In genomic region chr7:25145896-25146295, GRCm38 (mm10) we compare ENCODE assay signal across 10 mouse cellular contexts. TPM values are rescaled to one million over a fixed set of nuclear protein-coding genes. Genes with fewer than 3 reads are reported as not detected.
DNase-seq lines count a peak whose midpoint lies in the region; ATAC-seq and TF ChIP-seq lines count a peak whose summit lies in the region.
"Had no signal": no experiment of that assay in that cellular context is flagged by ENCODE, and none has a peak within 500 bp of the region (broad histone marks: within the 10 kb centered on the region; RNA-seq: fewer than 3 reads in every experiment).

No protein-coding gene starts in this region.

- 9% methylated on average over 10 of the region's 10 CpGs for WGBS in forebrain, embryonic 11.5 days
- 11% methylated on average over 10 of the region's 10 CpGs for WGBS in forebrain, postnatal 0 days
- 7% methylated on average over 10 of the region's 10 CpGs for WGBS in midbrain, embryonic 10.5 days
- 13% methylated on average over 10 of the region's 10 CpGs for WGBS in midbrain, postnatal 0 days

- no peak for ATAC-seq in forebrain, embryonic 11.5 days (replicated peaks; ENCODE audit: low FRiP score)
- no peak for ATAC-seq in forebrain, postnatal 0 days
- no peak for ATAC-seq in midbrain, postnatal 0 days (ENCODE audit: low FRiP score)
- ATAC-seq: forebrain, embryonic 16.5 days had no signal

- H3K9me3 ChIP-seq in forebrain, embryonic 11.5 days (ENCODE audit: control insufficient read depth, low read length), result no peaks in the 10 kb centered on the region
- H3K9me3 ChIP-seq in forebrain, postnatal 0 days (ENCODE audit: low read length), result no peaks in the 10 kb centered on the region
- H3K9me3 ChIP-seq in midbrain, embryonic 10.5 days (replicated peaks), result no peaks in the 10 kb centered on the region
- H3K9me3 ChIP-seq in midbrain, postnatal 0 days (ENCODE audit: low read length), result no peaks in the 10 kb centered on the region

- H3K9ac ChIP-seq in forebrain, embryonic 11.5 days (ENCODE audit: low read length), result no peak overlapping the region
- H3K9ac ChIP-seq in forebrain, postnatal 0 days, result no peak overlapping the region
- H3K9ac ChIP-seq in midbrain, postnatal 0 days (replicated peaks; ENCODE audit: low read length, poor library complexity, severe bottlenecking), result no peak overlapping the region

- peak; percentile 76 for DNase-seq in forebrain, embryonic 11.5 days (ENCODE audit: low spot score)
- no peak for DNase-seq in forebrain, postnatal 0 days
- peak; percentile 63 for DNase-seq in midbrain, embryonic 10.5 days (ENCODE audit: low spot score)
- no peak for DNase-seq in midbrain, postnatal 0 days (ENCODE audit: low spot score)
- DNase-seq in embryo, embryonic 11 days, result peak; percentile 74
- peak; percentile 52 for DNase-seq in naive thymus-derived CD4-positive, alpha-beta T cell, adult 2 months (ENCODE audit: low read depth)
- no peak for DNase-seq in cerebellum, postnatal 36 days
- no peak for DNase-seq in urinary bladder, postnatal 10 days (ENCODE audit: low spot score)

- no peak overlapping the region for H3K27ac ChIP-seq in forebrain, embryonic 11.5 days (ENCODE audit: low read depth, low read length)
- H3K27ac ChIP-seq in forebrain, postnatal 0 days (ENCODE audit: low read depth, low read length), result no peak overlapping the region
- H3K27ac ChIP-seq in midbrain, embryonic 10.5 days (replicated peaks), result no peak overlapping the region
- no peak overlapping the region for H3K27ac ChIP-seq in midbrain, postnatal 0 days (ENCODE audit: low read depth, low read length)
- H3K27ac ChIP-seq: macrophage had no signal

- no peaks in the 10 kb centered on the region for H3K27me3 ChIP-seq in forebrain, embryonic 11.5 days (ENCODE audit: control insufficient read depth, insufficient read depth, low read length)
- H3K27me3 ChIP-seq in forebrain, postnatal 0 days (ENCODE audit: insufficient read depth, low read length), result no peaks in the 10 kb centered on the region
- H3K27me3 ChIP-seq in midbrain, embryonic 10.5 days (ENCODE audit: low read depth, poor library complexity, severe bottlenecking), result peaks cover 66% of the 10 kb centered on the region
- H3K27me3 ChIP-seq in midbrain, postnatal 0 days (ENCODE audit: insufficient read depth, low read length), result no peaks in the 10 kb centered on the region

- H3K4me1 ChIP-seq in forebrain, embryonic 11.5 days (replicated peaks; ENCODE audit: control insufficient read depth, insufficient read depth, low read length), result peaks cover 13% of the 10 kb centered on the region
- peaks cover 4% of the 10 kb centered on the region; the same call in 1 of the 2 replicates for H3K4me1 ChIP-seq in forebrain, postnatal 0 days (ENCODE audit: insufficient read depth)
- peaks cover 37% of the 10 kb centered on the region for H3K4me1 ChIP-seq in midbrain, embryonic 10.5 days
- H3K4me1 ChIP-seq in midbrain, postnatal 0 days (ENCODE audit: insufficient read depth, low read length), result peaks cover 10% of the 10 kb centered on the region

- no peak for TF ChIP-seq CTCF in forebrain, postnatal 0 days (IDR thresholded peaks at IDR 0.05; ENCODE audit: low read depth)
- TF ChIP-seq CTCF in midbrain, postnatal 0 days (IDR thresholded peaks at IDR 0.05), result no peak

- H3K36me3 ChIP-seq in forebrain, embryonic 11.5 days (ENCODE audit: control insufficient read depth, insufficient read depth, low read length), result no peaks in the 10 kb centered on the region
- peaks cover 4% of the 10 kb centered on the region; the same call in 1 of the 2 replicates for H3K36me3 ChIP-seq in forebrain, postnatal 0 days (ENCODE audit: insufficient read depth)
- H3K36me3 ChIP-seq in midbrain, embryonic 10.5 days, result no peaks in the 10 kb centered on the region
- H3K36me3 ChIP-seq in midbrain, postnatal 0 days (ENCODE audit: insufficient read depth, low read length), result no peaks in the 10 kb centered on the region; the same call in 1 of the 2 replicates

- H3K4me2 ChIP-seq in forebrain, embryonic 11.5 days (ENCODE audit: low read depth, low read length, severe bottlenecking), result no peak overlapping the region
- no peak overlapping the region for H3K4me2 ChIP-seq in forebrain, postnatal 0 days (ENCODE audit: low read depth)
- no peak overlapping the region for H3K4me2 ChIP-seq in midbrain, postnatal 0 days (ENCODE audit: low read depth, low read length, poor library complexity, severe bottlenecking)

- H3K4me3 ChIP-seq in forebrain, embryonic 11.5 days (ENCODE audit: low read depth, low read length), result no peak overlapping the region
- H3K4me3 ChIP-seq in forebrain, postnatal 0 days (ENCODE audit: low read depth, low read length), result no peak overlapping the region
- no peak overlapping the region for H3K4me3 ChIP-seq in midbrain, embryonic 10.5 days
- H3K4me3 ChIP-seq in midbrain, postnatal 0 days (ENCODE audit: low read depth, low read length), result no peak overlapping the region

RNA-seq across cellular contexts. Expression of gene Pou2f2, which starts 33.6 kb away (rescaled TPM):
- polyA plus RNA-seq in forebrain, embryonic 11.5 days (2014; fragmentation: Nextera tagmentation; extraction: Ambion mirVana), result 16.8 and 19.9 TPM in 2 replicates
- 5.8 and 6.0 TPM in 2 replicates for total RNA-seq in forebrain, postnatal 0 days (2014; rRNA removed)
- polyA plus RNA-seq in forebrain, postnatal 0 days (2015; fragmentation: Nextera tagmentation; extraction: Ambion mirVana), result 9.8 and 21.2 TPM in 2 replicates
- 13.6 and 26.5 TPM in 2 replicates for polyA plus RNA-seq in midbrain, embryonic 10.5 days (2016; fragmentation: Nextera tagmentation; extraction: Ambion mirVana)
- total RNA-seq in midbrain, postnatal 0 days (2014; rRNA removed), result 7.6 and 9.0 TPM in 2 replicates
- polyA plus RNA-seq in midbrain, postnatal 0 days (2015; fragmentation: Nextera tagmentation; extraction: Ambion mirVana), result 28.9 and 35.9 TPM in 2 replicates

Comparison
In these comparisons a context has a peak if more than half of its experiments do, and no peak if none do; other contexts are left out.
1. DNase-seq: peak in forebrain, embryonic 11.5 days (single experiment), midbrain, embryonic 10.5 days (single experiment), embryo, embryonic 11 days (single experiment) and naive thymus-derived CD4-positive, alpha-beta T cell, adult 2 months (single experiment); none in forebrain, postnatal 0 days (single experiment), midbrain, postnatal 0 days (single experiment), cerebellum, postnatal 36 days (0 of 2) and urinary bladder, postnatal 10 days (single experiment).